Mouse (Mus musculus) cerebellum, adult 2 months (tissue): ENCODE data around the gene Ipcef1.

Experiments
- CTCF ChIP-seq: fragments of 200-500 bp; IDR thresholded peaks from 2 replicates; pipeline ENCODE4 v1.5.1; 2011; ENCODE audit warnings: low read depth, mild to moderate bottlenecking, control low read depth, low read length, moderate library complexity, borderline replicate concordance; ENCODE audit not compliant: insufficient read depth
- POLR2A ChIP-seq: fragments of 200-500 bp; IDR thresholded peaks from 2 replicates; pipeline ENCODE4 v1.6.1; 2011; ENCODE audit warnings: low read length, control low read depth, borderline replicate concordance; ENCODE audit not compliant: insufficient read depth

- no peak for TF ChIP-seq CTCF
- no peak for TF ChIP-seq POLR2A
Observed at GRCm38 (mm10) chr10:6988555-6988954, 63.7 kb downstream of the Ipcef1 start.
